Mouse (Mus musculus) ovary, adult 10 weeks (tissue): Measurements from ENCODE around the gene Psmc4. TPM values are rescaled to one million over a fixed set of nuclear protein-coding genes. Genes with fewer than 3 reads are reported as not detected.

ENCODE experiments used
- polyA plus RNA-seq: library from polyadenylated mRNA; stranded (reverse); fragments of 350-450 nt; fragmentation: Illumina TruSeq; extraction: RNeasy Lipid Tissue Mini Kit (QIAGEN cat#74804); gene quantifications from one replicate; pipeline ENCODE4 v1.2.3, GENCODE M21; 2014

Psmc4 gene
- polyA plus RNA-seq: 28.0 TPM

DNA sequence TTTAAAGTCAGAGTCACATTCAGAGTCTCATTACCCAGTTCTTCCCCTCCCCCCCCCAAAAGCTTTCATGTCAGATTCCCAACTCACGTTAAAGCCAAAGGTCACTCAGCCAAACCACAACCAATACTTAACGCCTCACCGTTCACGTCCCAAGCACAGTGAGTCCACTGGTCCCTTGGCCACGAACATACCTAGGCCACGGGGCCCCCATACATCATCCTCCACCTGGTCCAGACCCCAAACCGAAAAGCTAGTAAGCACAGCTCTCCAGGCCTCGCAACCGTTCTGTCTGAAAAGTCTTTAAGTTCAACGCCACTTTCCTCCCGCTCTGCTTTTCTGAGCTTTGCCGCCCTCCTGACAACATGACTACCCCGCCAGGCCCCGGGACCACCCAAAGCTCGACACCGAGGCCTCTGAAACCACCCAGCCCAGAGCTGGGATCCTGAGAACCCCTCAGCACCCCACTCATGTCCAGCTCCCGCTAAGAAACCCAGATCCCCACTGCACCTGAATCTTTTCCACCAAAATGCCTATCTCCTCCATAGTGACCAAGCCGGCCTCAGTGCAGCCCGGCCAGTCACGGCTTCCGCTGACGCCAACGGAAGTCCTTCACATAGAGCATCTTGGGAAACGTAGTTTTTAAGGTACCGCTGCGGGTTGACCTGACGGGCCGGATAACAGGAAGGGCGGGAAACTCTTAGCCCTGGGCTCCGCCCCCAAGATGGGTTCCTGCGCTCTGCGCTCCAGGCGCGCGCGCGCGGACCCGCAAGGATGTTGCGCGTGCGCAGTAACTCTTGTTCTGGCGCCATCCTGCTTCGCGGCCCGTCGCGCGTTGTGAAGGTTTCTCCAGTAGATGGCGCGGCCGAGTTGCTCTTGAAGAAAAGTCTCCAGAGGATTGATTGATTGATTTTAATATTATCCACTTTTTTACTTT lies at the start of gene Psmc4:
TSS of gene Psmc4 (minus strand) at position 626 of the 934 bp plus-strand sequence.

DNA sequence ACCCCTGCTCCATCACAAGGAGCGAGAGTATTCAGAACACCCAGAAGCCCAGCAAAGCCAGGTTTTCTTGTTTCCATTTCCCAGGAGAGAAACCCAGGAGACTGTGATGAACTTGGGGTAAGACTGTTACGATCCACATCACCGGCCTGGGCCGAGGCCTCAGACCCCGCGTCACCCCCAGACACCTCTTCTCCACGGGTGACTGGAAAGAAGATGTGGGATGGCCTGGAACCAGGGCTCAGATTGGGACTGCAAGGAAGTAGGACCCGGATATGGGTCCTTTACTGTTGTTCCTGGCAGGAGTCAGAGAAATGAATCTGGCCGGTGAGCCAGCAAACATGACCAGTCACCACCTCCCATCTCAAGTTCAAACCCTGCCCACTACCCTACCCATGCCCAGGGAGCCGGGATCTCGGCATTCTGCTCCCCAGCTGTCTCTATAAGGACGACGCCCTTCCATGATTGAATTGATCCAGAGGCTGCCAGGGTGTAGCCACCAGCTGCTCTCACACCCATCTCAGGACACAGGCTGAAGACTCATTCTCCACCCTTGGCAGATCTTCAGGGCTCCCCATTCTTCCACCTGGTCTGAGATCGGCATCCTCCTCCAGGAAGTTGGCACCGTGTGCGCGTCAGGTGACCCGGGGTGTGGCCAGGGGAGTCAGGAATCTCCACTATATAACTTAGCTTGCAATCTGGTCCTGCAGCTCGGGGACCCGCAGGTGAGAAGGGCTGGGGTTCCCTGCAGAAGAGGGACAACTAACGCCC lies 20.8 kb upstream of the Psmc4 start, which contains the start of gene Fcgbp:
TSS of gene Fcgbp (plus strand) at position 706 of the 768 bp plus-strand sequence.

DNA sequence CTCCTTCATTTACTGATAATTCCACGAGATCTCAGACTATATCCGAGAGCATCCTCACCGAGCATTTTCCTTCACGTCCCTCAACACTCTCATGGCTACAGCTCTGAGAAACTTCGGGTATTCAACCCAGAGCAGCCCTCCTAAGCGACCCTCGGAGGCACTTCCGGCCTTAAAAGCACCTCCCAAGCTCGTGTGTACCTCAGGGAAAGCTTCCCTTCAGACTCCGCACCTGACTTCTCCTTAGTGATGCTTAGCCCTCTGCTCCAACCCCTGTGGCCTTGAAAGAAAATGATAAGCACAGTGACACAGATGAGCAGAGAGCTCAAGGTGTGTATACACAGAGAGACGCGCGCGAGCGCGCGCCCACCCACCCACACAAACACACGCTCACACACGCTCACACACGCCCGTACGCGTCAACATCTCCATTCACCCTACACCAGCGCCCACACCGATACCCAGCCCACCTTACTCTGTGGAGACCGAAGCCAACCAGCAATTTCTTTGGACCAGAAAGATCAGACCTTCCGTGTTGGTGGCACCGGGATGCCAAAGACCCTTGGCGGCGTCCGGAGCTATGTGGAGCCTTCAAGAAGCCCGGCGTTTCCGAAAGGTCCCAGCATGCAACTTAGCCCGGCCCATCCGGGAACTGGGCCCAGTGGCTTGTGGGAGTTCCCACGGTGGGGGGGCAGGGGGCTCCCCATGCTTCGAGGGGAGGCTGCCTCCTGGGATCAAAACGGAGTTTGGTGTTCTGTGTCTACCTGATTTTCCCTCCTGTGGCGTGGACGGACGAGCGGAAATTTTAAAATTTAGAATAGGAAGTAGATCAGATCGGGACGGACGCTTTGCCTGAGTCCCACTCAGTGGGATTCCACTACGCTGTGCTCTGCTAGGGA lies 36.1 kb downstream of the Psmc4 start, which contains the start of gene Zfp850:
TSS of gene Zfp850 (minus strand) at position 567 of the 896 bp plus-strand sequence.

Other genes starting within 250 kb of the Psmc4 start
- gene Zfp626, start 242.9 kb downstream of the Psmc4 start, polyA plus RNA-seq: 22.4 TPM
- 20.3 TPM for gene Zfp59, start 211.5 kb downstream of the Psmc4 start, polyA plus RNA-seq
- gene Zfp607a, start 192.6 kb downstream of the Psmc4 start, polyA plus RNA-seq: 12.0 TPM
- 29.3 TPM for gene Zfp974, start 120.6 kb downstream of the Psmc4 start, polyA plus RNA-seq
- gene Zfp780b, start 70.9 kb downstream of the Psmc4 start, polyA plus RNA-seq: 39.9 TPM
- gene Zfp850, start 36.0 kb downstream of the Psmc4 start, polyA plus RNA-seq: 14.4 TPM
- 0.20 TPM for gene Fcgbp, start 21.1 kb upstream of the Psmc4 start, polyA plus RNA-seq
- gene 9530053A07Rik, start 79.4 kb upstream of the Psmc4 start, polyA plus RNA-seq: not detected
- 16.9 TPM for gene Fbl, start 119.6 kb upstream of the Psmc4 start, polyA plus RNA-seq
- 0.51 TPM for gene Dyrk1b, start 129.4 kb upstream of the Psmc4 start, polyA plus RNA-seq
- 21.1 TPM for gene Eid2, start 217.8 kb upstream of the Psmc4 start, polyA plus RNA-seq
- gene Eid2b, start 227.6 kb upstream of the Psmc4 start, polyA plus RNA-seq: 15.6 TPM
- not detected for gene Selenov, start 241.1 kb upstream of the Psmc4 start, polyA plus RNA-seq